Mouse (Mus musculus) embryo, embryonic 10.5 days (tissue): ENCODE data around the gene Dmrtc1c2.
"Not testable (repeated sequence)": the region's sequence is repeated elsewhere in the genome, so short reads cannot be mapped to it uniquely, and the experiment has no call there.

Experiments
- DNase-seq: peaks from one replicate; pipeline ENCODE4 v3.0.0-alpha.2; 2015; ENCODE audit warnings: low spot score

Gene Dmrtc1c2

GRCm38 (mm10) chrX:102854516-102854915, at the start of gene Dmrtc1c2:
Gene Dmrtc1c2 (minus strand): TSS chrX:102854616.
- DNase-seq: not testable (repeated sequence)

GRCm38 (mm10) chrX:102867871-102868270, 13.5 kb upstream of the Dmrtc1c2 start, which contains the start of gene 1700031F05Rik:
Gene 1700031F05Rik (minus strand): TSS chrX:102867971.
- DNase-seq: no peak

GRCm38 (mm10) chrX:102812311-102812710, 42.1 kb downstream of the Dmrtc1c2 start:
- DNase-seq: no peak

GRCm38 (mm10) chrX:102802663-102803062, 51.8 kb downstream of the Dmrtc1c2 start, which contains the start of gene Dmrtc1c1:
Gene Dmrtc1c1 (plus strand): TSS chrX:102802963.
- not testable (repeated sequence) for DNase-seq
